Mouse (Mus musculus) heart, embryonic 11.5 days (tissue): Measurements from ENCODE around the gene Tmem132a. TPM values are rescaled to one million over a fixed set of nuclear protein-coding genes. Genes with fewer than 3 reads are reported as not detected.

Experiments used
- polyA plus RNA-seq: library from polyadenylated mRNA; unstranded; fragments of >200 nt; fragmentation: Nextera tagmentation; extraction: Ambion mirVana; gene quantifications from 2 replicates; pipeline ENCODE4 v1.2.1, GENCODE M21; 2014

Tmem132a gene
- polyA plus RNA-seq, 1 experiment from 2014 or later, result 35.5 TPM

Other genes starting within 250 kb of the Tmem132a start
- gene Vwce, start 235.7 kb downstream of the Tmem132a start, polyA plus RNA-seq, result 0.46 and 0.55 TPM in 2 replicates
- not detected in 2 replicates for gene Pga5, start 191.9 kb downstream of the Tmem132a start, polyA plus RNA-seq
- 21.9 and 22.5 TPM in 2 replicates for gene Vps37c, start 181.2 kb downstream of the Tmem132a start, polyA plus RNA-seq
- gene Cd5, start 130.9 kb downstream of the Tmem132a start, polyA plus RNA-seq, result 0.39 and 0.72 TPM in 2 replicates
- gene Cd6, start 39.9 kb downstream of the Tmem132a start, polyA plus RNA-seq, result not detected in 2 replicates
- 0.19 and 0.31 TPM in 2 replicates for gene Slc15a3, start 30.2 kb downstream of the Tmem132a start, polyA plus RNA-seq
- 66.7 and 71.0 TPM in 2 replicates for gene Tmem109, start 12.1 kb upstream of the Tmem132a start, polyA plus RNA-seq
- gene Prpf19, start 25.3 kb upstream of the Tmem132a start, polyA plus RNA-seq, result 33.0 and 39.4 TPM in 2 replicates
- not detected in 2 replicates for gene Zp1, start 50.7 kb upstream of the Tmem132a start, polyA plus RNA-seq
- 0.27 TPM in 2 replicates for gene Ptgdr2, start 67.2 kb upstream of the Tmem132a start, polyA plus RNA-seq
- 17.7 and 18.9 TPM in 2 replicates for gene Ccdc86, start 79.3 kb upstream of the Tmem132a start, polyA plus RNA-seq
- gene Ms4a10, start 104.7 kb upstream of the Tmem132a start, polyA plus RNA-seq, result not detected in 2 replicates
- gene Ms4a15, start 123.3 kb upstream of the Tmem132a start, polyA plus RNA-seq, result 0.17 TPM in 1 of 2 replicates, not detected in the other
- gene Ms4a18, start 148.1 kb upstream of the Tmem132a start, polyA plus RNA-seq, result not detected in 2 replicates
- gene Ms4a8a, start 211.2 kb upstream of the Tmem132a start, polyA plus RNA-seq, result not detected in 2 replicates